Mouse (Mus musculus) neural tube, embryonic 14.5 days (tissue): ENCODE measurements around the gene Arhgap9. TPM values are rescaled to one million over a fixed set of nuclear protein-coding genes. Genes with fewer than 3 reads are reported as not detected.

ENCODE experiments used
- ATAC-seq: fragments of 200-750 bp; cut with Nextera tagmentation; 2 replicates; pipeline ENCODE4 v1.8.0; 2017; ENCODE audit warnings: low read depth, mild to moderate bottlenecking, moderate TSS enrichment, moderate library complexity
- H3K27ac ChIP-seq: fragments of 300-500 bp; sonication (generic); 2 replicates; pipeline ENCODE4 v1.5.1; 2014; ENCODE audit warnings: low read depth, mild to moderate bottlenecking, control low read depth, low read length, moderate library complexity, mixed read lengths
- H3K27me3 ChIP-seq: fragments of 300-500 bp; sonication (generic); 2 replicates; pipeline ENCODE4 v1.6.1; 2014; ENCODE audit warnings: low read length; ENCODE audit not compliant: control insufficient read depth, insufficient read depth
- H3K36me3 ChIP-seq: fragments of 300-500 bp; sonication (generic); 2 replicates; pipeline ENCODE4 v1.6.1; 2014; ENCODE audit warnings: low read length, mixed read lengths; ENCODE audit not compliant: control insufficient read depth, insufficient read depth
- H3K4me1 ChIP-seq: fragments of 300-500 bp; sonication (generic); 2 replicates; pipeline ENCODE4 v1.6.1; 2014; ENCODE audit warnings: low read length; ENCODE audit not compliant: control insufficient read depth, insufficient read depth
- H3K4me2 ChIP-seq: fragments of 300-500 bp; sonication (generic); 2 replicates; pipeline ENCODE4 v1.6.1; 2014; ENCODE audit warnings: mild to moderate bottlenecking, low read depth, low read length, control low read depth
- H3K4me3 ChIP-seq: fragments of 300-500 bp; sonication (generic); 2 replicates; pipeline ENCODE4 v1.5.1; 2014; ENCODE audit warnings: low read depth, low read length, control low read depth, mixed read lengths
- H3K9ac ChIP-seq: fragments of 300-500 bp; sonication (generic); replicated peaks from 2 replicates; pipeline ENCODE4 v1.6.1; 2014; ENCODE audit warnings: low read depth, mild to moderate bottlenecking, control low read depth, low read length, mixed read lengths
- H3K9me3 ChIP-seq: fragments of 300-500 bp; sonication (generic); 2 replicates; pipeline ENCODE4 v1.6.1; 2016; ENCODE audit warnings: low read length; ENCODE audit not compliant: control insufficient read depth
- WGBS: fragments of 180-500 bp; shearing (Covaris S2); extraction: QIAGEN DNeasy Blood & Tissue Kit; methylation state at CpG from one replicate; pipeline ENCODE4 v1.1.7; 2014; 5-methylcytosine and 5-hydroxymethylcytosine counted together
- polyA plus RNA-seq: library from polyadenylated mRNA; unstranded; fragments of >200 nt; fragmentation: Nextera tagmentation; extraction: Ambion mirVana; gene quantifications from 2 replicates; pipeline ENCODE4 v1.2.1, GENCODE M21; 2014

Gene Arhgap9
- polyA plus RNA-seq, 1 experiment from 2014 or later = 0.42 TPM

DNA sequence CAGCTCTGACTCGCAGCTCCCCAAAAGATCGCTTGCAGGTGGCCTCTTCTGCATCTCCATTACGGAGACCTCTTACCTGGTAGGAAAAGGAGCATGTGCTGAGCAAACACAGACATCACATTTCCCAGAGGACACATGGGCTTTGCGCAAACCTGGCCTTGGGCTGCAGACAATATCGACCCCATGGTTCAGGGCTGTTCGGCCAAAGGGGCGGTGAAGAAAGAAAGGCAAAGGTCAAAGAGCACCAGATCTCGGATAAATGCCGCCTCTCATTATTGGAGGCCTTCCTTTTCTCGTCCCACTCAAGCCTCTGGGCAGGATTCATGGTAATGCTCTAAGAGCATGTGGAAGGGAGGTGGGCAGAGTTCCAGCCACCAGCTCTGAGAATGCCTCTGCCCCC, 33.6 kb downstream of the Arhgap9 start:
- Histone ChIP-seq H3K36me3 (no peaks in the 10 kb centered on the region), H3K27me3 (no peaks in the 10 kb centered on the region; the same call in 1 of the 2 replicates), H3K4me2 (no peak overlapping the region), H3K9me3 (no peaks in the 10 kb centered on the region), H3K4me1 (no peaks in the 10 kb centered on the region), H3K27ac (no peak overlapping the region), H3K9ac (no peak overlapping the region), H3K4me3 (no peak overlapping the region)
- WGBS = 68% methylated on average over 10 of the region's 10 CpGs
- ATAC-seq = no peak

DNA sequence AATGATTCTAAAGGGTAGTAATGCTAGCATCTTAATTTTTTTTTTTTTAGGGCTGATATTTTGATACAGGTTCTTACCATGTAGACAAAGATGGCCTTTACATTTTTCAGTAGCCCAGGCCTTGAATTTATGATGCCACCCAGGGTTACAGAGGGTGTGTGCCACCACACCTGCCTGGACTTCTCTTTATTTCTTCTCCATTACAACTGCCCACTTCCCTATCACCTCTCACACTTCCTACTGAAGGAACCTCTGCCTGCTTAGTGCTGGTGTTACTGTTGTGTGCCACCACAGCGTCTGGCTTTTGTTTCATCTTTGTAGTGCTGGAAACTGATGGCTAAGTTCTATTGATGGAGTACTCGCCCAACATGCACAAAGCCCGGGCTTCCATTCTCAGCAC, 39.0 kb downstream of the Arhgap9 start:
- H3K27ac ChIP-seq = no peak overlapping the region
- WGBS = 78% methylated on average over 3 of the region's 3 CpGs
- ATAC-seq = no peak
- H3K9me3 ChIP-seq = no peaks in the 10 kb centered on the region
- no peak overlapping the region for H3K4me3 ChIP-seq
- no peak overlapping the region for H3K4me2 ChIP-seq
- H3K4me1 ChIP-seq = no peaks in the 10 kb centered on the region
- no peak overlapping the region for H3K9ac ChIP-seq
- H3K36me3 ChIP-seq = no peaks in the 10 kb centered on the region
- no peaks in the 10 kb centered on the region for H3K27me3 ChIP-seq

DNA sequence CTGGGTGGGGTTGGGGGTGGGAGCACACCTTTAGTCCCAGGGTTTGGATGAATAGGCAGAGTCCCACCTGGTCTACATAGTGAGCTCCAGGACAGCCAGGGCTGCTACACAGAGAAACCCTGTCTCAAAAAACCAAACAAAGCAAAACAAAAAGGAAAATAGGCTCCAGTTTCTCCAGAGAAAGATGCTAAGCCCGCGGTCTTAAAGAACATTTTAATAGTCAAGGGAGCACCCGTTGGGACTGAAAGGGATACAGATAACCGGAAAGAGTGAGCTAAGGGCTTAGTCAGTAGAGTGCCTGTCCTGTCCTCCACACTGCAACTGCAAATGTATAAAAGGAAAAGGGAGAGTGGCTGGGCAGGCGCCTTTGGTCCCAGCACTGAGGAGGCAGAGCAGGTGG, 45.4 kb downstream of the Arhgap9 start:
- Histone ChIP-seq H3K36me3 (no peaks in the 10 kb centered on the region), H3K27ac (no peak overlapping the region), H3K9me3 (no peaks in the 10 kb centered on the region), H3K4me3 (no peak overlapping the region), H3K4me2 (no peak overlapping the region), H3K9ac (no peak overlapping the region), H3K27me3 (no peaks in the 10 kb centered on the region), H3K4me1 (no peaks in the 10 kb centered on the region)
- 76% methylated on average over 5 of the region's 5 CpGs for WGBS
- ATAC-seq = no peak

DNA sequence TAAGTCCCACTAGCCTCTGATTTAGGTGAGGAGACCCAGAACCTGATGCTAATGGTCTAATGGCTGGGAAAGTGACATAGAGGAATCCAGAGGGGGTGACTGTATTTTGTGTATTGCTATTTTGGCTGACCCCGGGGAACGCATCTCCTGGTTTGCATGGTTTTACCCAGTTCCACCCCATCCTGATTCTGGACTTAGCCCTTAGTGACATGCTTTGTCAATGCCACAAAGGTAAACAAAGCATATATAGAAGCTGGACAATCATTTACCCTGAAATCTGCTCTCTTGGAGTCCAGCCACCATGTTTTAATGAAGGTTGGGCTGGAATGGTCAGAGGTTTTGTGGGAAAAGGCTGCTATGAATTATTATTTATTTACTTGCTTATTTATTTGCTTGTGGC, 46.5 kb downstream of the Arhgap9 start:
- Histone ChIP-seq H3K9ac (no peak overlapping the region), H3K4me1 (no peaks in the 10 kb centered on the region), H3K36me3 (no peaks in the 10 kb centered on the region), H3K4me3 (no peak overlapping the region), H3K9me3 (no peaks in the 10 kb centered on the region), H3K27ac (no peak overlapping the region), H3K4me2 (no peak overlapping the region), H3K27me3 (no peaks in the 10 kb centered on the region)
- 73% methylated on average over 2 of the region's 2 CpGs for WGBS
- ATAC-seq = no peak

DNA sequence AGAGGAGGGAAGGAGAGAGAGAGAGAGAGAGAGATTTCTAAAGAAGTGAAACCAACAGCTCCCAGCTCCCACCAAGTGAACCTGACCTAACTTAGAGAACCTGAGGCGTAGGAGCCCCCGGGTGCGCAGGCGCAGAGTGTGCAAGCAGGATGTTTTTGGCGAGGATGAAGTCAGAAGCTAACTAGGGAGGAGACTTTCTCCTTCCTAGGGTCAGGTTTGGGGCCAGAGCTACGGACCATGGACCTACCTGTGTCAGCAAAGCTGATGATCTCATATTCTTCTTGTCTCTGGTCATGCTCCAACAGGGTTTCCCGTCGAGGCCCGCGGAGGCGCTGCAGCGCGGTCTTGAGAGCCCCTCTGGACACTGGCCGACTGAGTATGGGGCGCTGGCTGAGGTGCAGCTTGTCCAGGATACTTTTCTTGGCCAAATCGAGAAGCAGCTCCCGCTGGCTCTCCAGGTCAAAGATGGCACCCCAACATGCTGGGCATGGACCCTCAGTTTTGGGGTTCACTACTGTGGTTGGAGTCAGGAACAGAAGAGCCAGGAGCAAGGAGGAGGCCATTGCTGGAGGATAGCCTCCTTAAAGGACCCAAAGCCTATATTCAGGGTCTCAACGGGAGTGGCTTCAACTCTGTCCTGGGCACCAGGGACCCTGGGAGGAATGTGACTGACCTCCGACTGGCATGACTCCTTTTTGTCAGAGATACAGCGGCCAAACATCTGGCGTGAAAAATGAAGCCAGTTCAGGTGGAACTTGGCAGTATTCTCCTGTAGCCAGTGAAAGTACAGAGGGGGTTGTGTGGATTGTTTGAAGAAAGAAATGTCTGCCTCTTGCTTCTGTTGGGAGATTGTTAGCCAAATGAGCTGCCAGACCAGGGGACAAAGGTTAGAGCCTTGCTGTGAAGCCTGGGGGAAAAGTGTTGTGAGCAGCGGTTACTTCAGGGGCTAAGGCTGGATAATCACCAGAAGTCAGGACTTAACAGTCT, 48.4 kb downstream of the Arhgap9 start, which contains the start of gene Inhbc:
Inhbc (minus strand) TSS at position 598 of the 987 bp plus-strand sequence.
- WGBS = 82% methylated on average over 22 of the region's 22 CpGs
- no peak within 1 kb of the TSS for H3K4me2 ChIP-seq
- no peak for ATAC-seq
- no peaks in the 10 kb centered on the region for H3K27me3 ChIP-seq
- no peak within 1 kb of the TSS for H3K9ac ChIP-seq
- no peaks in the 10 kb centered on the region for H3K36me3 ChIP-seq
- no peaks in the 10 kb centered on the region for H3K9me3 ChIP-seq
- no peaks in the 10 kb centered on the region for H3K4me1 ChIP-seq
- H3K4me3 ChIP-seq = no peak within 1 kb of the TSS
- no peak within 1 kb of the TSS for H3K27ac ChIP-seq

DNA sequence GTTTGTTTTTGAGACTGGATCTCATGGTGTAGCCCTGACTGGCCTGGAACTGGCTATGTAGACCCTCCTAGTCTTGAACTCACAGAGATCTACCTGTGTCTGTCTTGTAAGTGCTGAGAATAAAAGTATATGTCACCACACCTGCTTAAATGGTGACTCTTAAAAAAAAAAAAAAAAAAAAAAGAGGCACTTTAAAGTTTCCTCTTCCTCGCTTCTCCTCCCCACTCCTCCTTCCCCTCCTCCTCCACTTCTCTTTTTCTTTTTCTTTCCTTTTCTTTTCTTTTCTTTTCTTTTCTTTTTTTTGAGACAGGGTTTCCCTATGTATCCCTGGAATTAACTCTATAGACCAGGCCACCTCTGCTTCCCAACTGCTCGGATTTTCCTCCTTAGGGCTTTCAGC, 49.3 kb downstream of the Arhgap9 start:
- H3K4me1 ChIP-seq = no peaks in the 10 kb centered on the region
- 70% methylated on average over 2 of the region's 2 CpGs for WGBS
- ATAC-seq = no peak
- H3K36me3 ChIP-seq = no peaks in the 10 kb centered on the region
- no peak overlapping the region for H3K27ac ChIP-seq
- no peak overlapping the region for H3K4me2 ChIP-seq
- H3K4me3 ChIP-seq = no peak overlapping the region
- no peaks in the 10 kb centered on the region for H3K27me3 ChIP-seq
- no peak overlapping the region for H3K9ac ChIP-seq
- H3K9me3 ChIP-seq = no peaks in the 10 kb centered on the region

DNA sequence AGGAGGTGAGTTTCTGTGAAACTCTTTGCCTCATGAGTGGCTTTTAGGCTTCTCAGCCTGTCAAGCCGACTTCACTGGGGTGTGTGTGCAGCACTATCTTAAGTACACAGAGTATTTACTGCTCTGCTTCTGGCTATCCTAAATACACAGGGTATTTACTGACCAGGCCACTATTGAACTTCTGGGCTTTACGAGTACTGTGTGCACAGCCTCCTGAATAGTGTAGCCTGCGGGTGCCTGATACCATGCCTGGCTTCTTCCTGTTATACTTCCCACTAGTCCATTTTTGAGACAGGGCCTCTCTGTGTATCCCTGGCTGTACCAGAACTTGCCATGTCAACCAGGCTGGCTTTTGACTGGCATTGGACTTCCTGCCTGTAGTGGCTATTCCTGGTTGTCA, 55.9 kb downstream of the Arhgap9 start:
- no peaks in the 10 kb centered on the region for H3K27me3 ChIP-seq
- no peak overlapping the region for H3K9ac ChIP-seq
- H3K4me2 ChIP-seq = no peak overlapping the region
- ATAC-seq = no peak
- no peaks in the 10 kb centered on the region for H3K9me3 ChIP-seq
- H3K4me3 ChIP-seq = no peak overlapping the region
- H3K4me1 ChIP-seq = peaks cover 8% of the 10 kb centered on the region; the same call in 1 of the 2 replicates
- H3K27ac ChIP-seq = no peak overlapping the region
- no peaks in the 10 kb centered on the region for H3K36me3 ChIP-seq
- 70% methylated on average over 3 of the region's 3 CpGs for WGBS

Other genes with a start within 250 kb of the Arhgap9 start
- gene Agap2, start 246.7 kb upstream of the Arhgap9 start, polyA plus RNA-seq = 4.7 and 10.6 TPM in 2 replicates
- gene Os9, start 200.8 kb upstream of the Arhgap9 start, polyA plus RNA-seq = 65.7 and 92.8 TPM in 2 replicates
- gene B4galnt1, start 156.7 kb upstream of the Arhgap9 start, polyA plus RNA-seq = 79.3 and 93.4 TPM in 2 replicates
- gene Slc26a10, start 141.3 kb upstream of the Arhgap9 start, polyA plus RNA-seq = 0.80 and 1.3 TPM in 2 replicates
- 24.2 and 31.0 TPM in 2 replicates for gene Arhgef25, start 131.9 kb upstream of the Arhgap9 start, polyA plus RNA-seq
- gene Dtx3, start 126.2 kb upstream of the Arhgap9 start, polyA plus RNA-seq = 224 and 231 TPM in 2 replicates
- 15.5 and 18.1 TPM in 2 replicates for gene Pip4k2c, start 110.4 kb upstream of the Arhgap9 start, polyA plus RNA-seq
- 117 and 147 TPM in 2 replicates for gene Kif5a, start 58.6 kb upstream of the Arhgap9 start, polyA plus RNA-seq
- 298 and 305 TPM in 2 replicates for gene Dctn2, start 55.6 kb upstream of the Arhgap9 start, polyA plus RNA-seq
- 16.1 and 17.4 TPM in 2 replicates for gene Mbd6, start 32.9 kb upstream of the Arhgap9 start, polyA plus RNA-seq
- gene Mars, start 10.2 kb upstream of the Arhgap9 start, polyA plus RNA-seq = 117 and 123 TPM in 2 replicates
- gene Gli1, start 20.0 kb downstream of the Arhgap9 start, polyA plus RNA-seq = 0.87 and 1.5 TPM in 2 replicates
- 0.05 and 0.09 TPM in 2 replicates for gene Inhbe, start 32.4 kb downstream of the Arhgap9 start, polyA plus RNA-seq
- gene Inhbc, start 48.5 kb downstream of the Arhgap9 start, polyA plus RNA-seq = not detected in 2 replicates
- 35.9 and 36.2 TPM in 2 replicates for gene R3hdm2, start 58.4 kb downstream of the Arhgap9 start, polyA plus RNA-seq
- 0.31 TPM in 1 of 2 replicates, not detected in the other for gene Stac3, start 179.7 kb downstream of the Arhgap9 start, polyA plus RNA-seq
- 9.7 and 13.5 TPM in 2 replicates for gene Ndufa4l2, start 193.0 kb downstream of the Arhgap9 start, polyA plus RNA-seq
- 44.9 and 46.8 TPM in 2 replicates for gene Shmt2, start 200.5 kb downstream of the Arhgap9 start, polyA plus RNA-seq
- gene Nxph4, start 212.6 kb downstream of the Arhgap9 start, polyA plus RNA-seq = 80.1 and 80.4 TPM in 2 replicates